Mouse (Mus musculus) liver, adult (tissue): ENCODE data around the gene Pex11g.

Experiments used
- GATA4 ChIP-seq: IDR thresholded peaks from 2 replicates; pipeline ENCODE4 v1.6.1; 2014; ENCODE audit warnings: mild to moderate bottlenecking, low read length; ENCODE audit not compliant: insufficient replicate concordance

The Pex11g gene

DNA sequence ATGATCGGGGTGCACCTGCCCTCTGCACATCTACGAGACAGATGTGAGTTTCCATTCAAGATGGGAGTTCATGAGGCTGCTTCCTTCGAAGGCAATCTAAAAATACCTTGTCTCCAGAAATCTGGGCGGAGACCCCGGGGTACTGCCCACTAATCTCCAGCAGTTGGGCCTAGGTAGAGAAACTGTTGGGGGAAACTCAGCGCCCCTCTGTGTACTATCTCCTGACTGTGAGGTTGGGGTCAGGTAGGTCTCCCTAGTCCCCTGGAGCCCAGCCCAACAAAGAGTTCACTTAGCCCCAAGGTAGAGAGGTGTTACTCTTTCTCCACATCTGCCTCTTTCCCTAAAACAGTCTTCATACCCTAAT is 26.3 kb upstream of the Pex11g start:
- no peak for TF ChIP-seq GATA4

DNA sequence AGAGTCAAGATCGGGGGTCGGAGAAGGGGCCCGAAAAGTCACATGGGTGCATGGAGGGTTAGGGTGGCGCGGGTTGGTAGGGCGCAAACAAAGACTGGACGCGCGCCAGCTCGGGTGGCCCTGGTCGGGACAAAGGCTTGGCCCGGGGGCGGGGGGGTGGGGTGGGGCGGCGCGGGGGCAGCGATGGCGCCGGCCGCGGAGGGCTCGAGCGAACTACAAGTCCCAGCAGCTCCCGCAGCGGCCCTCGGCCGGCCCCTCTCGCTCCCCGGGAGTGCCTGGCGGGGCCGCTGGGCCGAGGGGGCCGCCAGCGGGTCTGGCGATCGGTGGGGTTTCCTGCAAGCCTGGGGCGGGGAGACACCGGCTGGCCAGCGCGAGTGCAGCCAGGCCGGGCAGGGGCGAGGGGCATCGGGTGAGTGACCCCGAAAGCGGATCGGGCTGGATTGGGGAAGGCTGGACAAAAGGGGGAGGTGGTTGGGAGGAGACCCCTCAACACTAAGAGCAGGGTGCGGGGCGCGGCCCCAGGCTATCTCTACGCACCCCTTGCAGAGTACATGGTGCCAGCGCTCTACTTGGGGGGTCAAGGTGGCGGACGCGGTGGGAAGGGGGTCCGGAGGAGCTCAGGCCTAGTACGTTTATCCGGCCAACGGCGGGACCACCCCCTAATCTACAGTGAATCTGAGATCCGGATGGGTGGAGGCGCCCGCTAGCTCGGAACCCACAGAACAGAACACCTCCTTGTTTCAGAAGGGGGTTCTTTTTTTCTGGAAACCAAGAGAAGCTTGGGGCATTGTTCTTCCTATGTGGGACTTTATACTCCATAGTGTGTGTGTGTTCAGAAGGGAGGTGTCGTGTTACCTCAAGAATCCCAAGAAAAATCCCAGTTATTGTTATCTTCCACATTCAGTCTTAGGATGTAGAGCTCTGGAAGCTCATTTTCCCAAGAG is 25.7 kb upstream of the Pex11g start, which contains the start of gene Zfp358:
Gene Zfp358, plus strand, starts transcription at position 238 of the 944 bp plus-strand sequence.
- TF ChIP-seq GATA4: no peak

- TF ChIP-seq GATA4: no peak
Measured at GRCm38 (mm10) chr8:3485192-3485591, 17.7 kb upstream of the Pex11g start.

- no peak for TF ChIP-seq GATA4
Measured at GRCm38 (mm10) chr8:3483546-3483945, 16.1 kb upstream of the Pex11g start.

- no peak for TF ChIP-seq GATA4
Measured at GRCm38 (mm10) chr8:3482240-3482740, 14.8 kb upstream of the Pex11g start.

DNA sequence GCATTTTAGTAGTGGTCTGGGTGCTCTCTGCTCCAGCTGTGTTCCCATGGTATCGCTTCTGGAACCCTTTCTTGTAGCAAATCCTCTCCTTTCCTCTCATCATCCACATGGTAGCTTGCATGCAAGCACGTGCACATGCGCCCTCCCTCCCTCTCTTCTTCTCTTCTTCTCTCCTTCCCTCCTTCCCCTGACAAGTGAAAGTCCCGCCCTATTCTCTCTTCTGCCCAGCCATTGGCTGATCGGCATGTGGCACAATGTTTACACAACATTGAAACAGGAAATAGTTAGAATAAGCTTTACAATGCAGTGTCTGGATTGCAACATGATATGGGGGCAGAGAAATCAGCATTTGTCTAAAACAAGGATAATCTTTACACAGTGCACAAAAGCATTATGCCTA is 14.1 kb upstream of the Pex11g start:
- TF ChIP-seq GATA4: no peak

- TF ChIP-seq GATA4: no peak
Measured at GRCm38 (mm10) chr8:3480221-3480785, 12.8 kb upstream of the Pex11g start.

- no peak for TF ChIP-seq GATA4
Measured at GRCm38 (mm10) chr8:3475715-3476429, 8.4 kb upstream of the Pex11g start.

- TF ChIP-seq GATA4: no peak
Measured at GRCm38 (mm10) chr8:3470562-3470961, 3.1 kb upstream of the Pex11g start, which contains the start of gene Tex45. TSS of gene Tex45 (plus strand) at chr8:3470862.

DNA sequence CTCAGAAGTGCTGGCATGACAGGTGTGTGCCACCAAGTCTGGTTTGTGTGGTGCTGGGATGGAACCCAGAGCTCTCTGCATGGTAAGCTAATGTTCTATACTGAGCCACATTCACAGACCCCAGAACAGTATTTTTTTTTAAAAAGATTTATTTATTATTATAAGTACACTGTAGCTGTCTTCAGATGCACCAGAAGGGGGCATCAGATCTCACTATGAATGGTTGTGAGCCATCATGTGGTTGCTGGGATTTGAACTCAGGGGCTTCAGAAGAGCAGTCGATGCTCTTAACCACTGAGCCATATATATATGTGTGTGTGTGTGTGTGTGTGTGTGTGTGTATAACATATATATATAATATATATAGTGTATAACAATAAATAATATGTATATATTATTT is 1.4 kb upstream of the Pex11g start:
- no peak for TF ChIP-seq GATA4

GRCm38 (mm10) chr8:3467886-3468545 is 536 bp upstream of the Pex11g start:
- no peak for TF ChIP-seq GATA4

GRCm38 (mm10) chr8:3464309-3464708 is 3.2 kb downstream of the Pex11g start:
- TF ChIP-seq GATA4: no peak

GRCm38 (mm10) chr8:3463248-3463647 is 4.2 kb downstream of the Pex11g start:
- no peak for TF ChIP-seq GATA4

DNA sequence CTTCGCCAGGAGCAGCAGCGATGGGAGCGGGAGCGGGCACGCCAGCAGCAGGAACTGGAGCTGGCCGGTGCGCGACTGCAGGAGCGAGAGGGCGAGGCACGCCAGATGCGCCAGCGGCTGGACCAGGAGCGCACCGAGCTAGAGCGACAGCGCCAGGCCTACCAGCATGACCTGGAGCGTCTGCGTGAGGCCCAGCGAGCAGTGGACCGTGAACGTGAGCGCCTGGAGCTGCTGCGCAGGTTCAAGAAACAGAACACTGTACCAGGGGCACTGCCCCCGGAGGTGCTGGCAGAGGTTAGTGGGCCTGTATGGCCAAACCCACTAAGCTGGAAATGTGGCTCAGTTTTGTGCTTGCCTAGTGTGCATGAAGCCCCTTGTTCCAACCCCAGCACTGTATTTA is 15.5 kb downstream of the Pex11g start:
- TF ChIP-seq GATA4: no peak

DNA sequence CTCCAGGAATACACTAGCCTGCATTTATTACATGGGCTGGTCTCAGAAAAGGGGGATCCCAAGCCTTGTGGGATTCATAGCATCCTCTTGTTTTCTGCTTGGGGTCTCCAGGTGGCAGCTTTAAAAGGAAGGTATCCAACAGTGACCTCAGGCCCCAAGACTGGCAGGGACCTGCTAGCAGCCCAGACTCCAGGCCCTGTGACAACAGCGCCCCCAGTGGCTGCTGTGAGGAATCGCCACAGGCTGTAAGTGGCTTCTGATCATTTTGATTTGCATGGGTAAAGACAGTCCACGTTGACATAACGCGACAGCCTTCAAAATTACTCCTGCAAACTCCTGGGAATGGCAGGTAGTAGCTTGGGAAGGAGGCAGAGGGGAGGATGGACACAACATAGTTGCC is 16.8 kb downstream of the Pex11g start:
- no peak for TF ChIP-seq GATA4
